Mouse (Mus musculus) MEL (cell line): ENCODE measurements at regions not wholly inside any gene's neighbourhood (a gene's known extent, or its start where the extent isn't known, plus 50 kb on each side); places are given as distances from the start of the nearest gene placed in this dataset.

Experiments used
- BHLHE40 ChIP-seq: IDR thresholded peaks from 2 replicates; pipeline ENCODE4 v1.6.1; 2012; ENCODE audit warnings: low read depth, mild to moderate bottlenecking, inconsistent platforms, low read length, improper control_type of control experiment, borderline replicate concordance
- CHD1 ChIP-seq: IDR thresholded peaks from 2 replicates; pipeline ENCODE4 v1.6.1; 2012; ENCODE audit warnings: low read depth, mild to moderate bottlenecking, inconsistent platforms, low read length, improper control_type of control experiment
- CTCF ChIP-seq, 3 experiments: IDR thresholded peaks in 2 of 3; conservative IDR thresholded peaks in 1 of 3; 2 replicates each; pipeline ENCODE4 v1.5.1; 2011 to 2012; ENCODE audit warnings: low read length in 3 of 3, low read depth in 2 of 3, mild to moderate bottlenecking in 2 of 3, improper control_type of control experiment in 1 of 3, inconsistent platforms in 1 of 3, mixed read lengths in 1 of 3, moderate library complexity in 1 of 3; ENCODE audit not compliant: control insufficient read depth in 1 of 3, insufficient read depth in 1 of 3, poor library complexity in 1 of 3, severe bottlenecking in 1 of 3
- EP300 ChIP-seq, 2 experiments: IDR thresholded peaks; 2 replicates each; pipeline ENCODE4 v1.6.1; 2011; ENCODE audit warnings: improper control_type of control experiment in 2 of 2, low read length in 2 of 2, low read depth in 1 of 2, mild to moderate bottlenecking in 1 of 2
- GABPA ChIP-seq: IDR thresholded peaks from 2 replicates; pipeline ENCODE4 v1.6.1; 2012; ENCODE audit warnings: low read depth, mild to moderate bottlenecking, inconsistent platforms, low read length, improper control_type of control experiment, moderate library complexity
- MAX ChIP-seq: IDR thresholded peaks from 2 replicates; pipeline ENCODE4 v1.6.1; 2011; ENCODE audit warnings: low read length, improper control_type of control experiment
- NRF1 ChIP-seq: IDR thresholded peaks from 2 replicates; pipeline ENCODE4 v1.6.1; 2014; ENCODE audit warnings: low read depth, mild to moderate bottlenecking, inconsistent platforms, low read length, improper control_type of control experiment, moderate library complexity; ENCODE audit not compliant: poor library complexity, insufficient read depth, severe bottlenecking
- POLR2A ChIP-seq, 2 experiments: IDR thresholded peaks; 2 replicates each; pipeline ENCODE4 v1.6.1; 2011 to 2012; ENCODE audit warnings: low read length in 2 of 2, mild to moderate bottlenecking in 2 of 2, control low read depth in 1 of 2, improper control_type of control experiment in 1 of 2, low read depth in 1 of 2, moderate library complexity in 1 of 2; ENCODE audit not compliant: control insufficient read depth in 1 of 2, insufficient read depth in 1 of 2, poor library complexity in 1 of 2
- RCOR1 ChIP-seq: IDR thresholded peaks from 2 replicates; pipeline ENCODE4 v1.6.1; 2012; ENCODE audit warnings: low read depth, mild to moderate bottlenecking, inconsistent platforms, low read length, improper control_type of control experiment
- TCF12 ChIP-seq: IDR thresholded peaks from 2 replicates; pipeline ENCODE4 v1.6.1; 2014; ENCODE audit warnings: low read depth, mild to moderate bottlenecking, inconsistent platforms, low read length, improper control_type of control experiment, moderate library complexity
- UBTF ChIP-seq: IDR thresholded peaks from 2 replicates; pipeline ENCODE4 v1.6.1; 2012; ENCODE audit warnings: low read depth, mild to moderate bottlenecking, inconsistent platforms, low read length, improper control_type of control experiment, moderate library complexity, borderline replicate concordance; ENCODE audit not compliant: insufficient read depth
- USF1 ChIP-seq: IDR thresholded peaks from 2 replicates; pipeline ENCODE4 v1.6.1; 2014; ENCODE audit warnings: low read depth, mild to moderate bottlenecking, inconsistent platforms, low read length, improper control_type of control experiment, moderate library complexity
- ZC3H11A ChIP-seq: IDR thresholded peaks from 2 replicates; pipeline ENCODE4 v1.6.1; 2012; ENCODE audit warnings: low read depth, mild to moderate bottlenecking, inconsistent platforms, low read length, improper control_type of control experiment

GRCm38 (mm10) chr6:49987141-49987540, 122.9 kb upstream of the Mpp6 start:
- TF ChIP-seq BHLHE40 = no peak
- no peak for TF ChIP-seq UBTF
- TF ChIP-seq CTCF (IDR thresholded peaks at IDR 0.05 in 2 of 3, conservative IDR thresholded peaks at IDR 0.05 in 1 of 3; ENCODE audit: control insufficient read depth in 1 of 3, insufficient read depth in 1 of 3, low read depth in 2 of 3, low read length in 3 of 3, poor library complexity in 1 of 3, severe bottlenecking in 1 of 3) = no peak
- no peak for TF ChIP-seq USF1
- no peak for TF ChIP-seq EP300 (IDR thresholded peaks at IDR 0.05; ENCODE audit: low read depth in 1 of 2, low read length in 2 of 2)
- TF ChIP-seq ZC3H11A = no peak
- TF ChIP-seq TCF12 = no peak
- no peak for TF ChIP-seq NRF1
- no peak for TF ChIP-seq CHD1
- no peak for TF ChIP-seq RCOR1
- no peak for TF ChIP-seq GABPA
- no peak for TF ChIP-seq POLR2A (IDR thresholded peaks at IDR 0.05; ENCODE audit: control insufficient read depth in 1 of 2, insufficient read depth in 1 of 2, low read depth in 1 of 2, low read length in 2 of 2, poor library complexity in 1 of 2)
- no peak for TF ChIP-seq MAX
